Mouse (Mus musculus) G1E (cell line): ENCODE results near the gene Stard3. TPM values are rescaled to one million over a fixed set of nuclear protein-coding genes. Genes with fewer than 3 reads are reported as not detected.
A peak's percentile ranks its signal among the peaks of the same experiment; 100 is the strongest.

ENCODE experiments used
- ATAC-seq: 2 replicates; pipeline ENCODE4 v1.8.0; 2016; ENCODE audit warnings: mild to moderate bottlenecking; ENCODE audit not compliant: insufficient number of reproducible peaks, poor library complexity, low FRiP score, severe bottlenecking; ENCODE audit errors: extremely low read depth
- DNase-seq: peaks from one replicate; pipeline ENCODE4 v3.0.0; 2012; ENCODE audit warnings: low spot score
- H3K27me3 ChIP-seq: 2 replicates; pipeline ENCODE4 v1.6.1; 2012; ENCODE audit warnings: mild to moderate bottlenecking, low read length, inconsistent platforms; ENCODE audit not compliant: insufficient read depth
- H3K36me3 ChIP-seq: replicated peaks from 2 replicates; pipeline ENCODE3; 2012; ENCODE audit warnings: mild to moderate bottlenecking, inconsistent platforms
- H3K4me1 ChIP-seq: 2 replicates; pipeline ENCODE4 v1.6.1; 2012; ENCODE audit warnings: low read depth, low read length, inconsistent platforms, mixed read lengths; ENCODE audit not compliant: insufficient read depth
- H3K4me3 ChIP-seq: 2 replicates; pipeline ENCODE4 v1.5.1; 2012; ENCODE audit warnings: low read depth, mild to moderate bottlenecking, inconsistent platforms, low read length, moderate library complexity, mixed read lengths
- H3K9me3 ChIP-seq: replicated peaks from 2 replicates; pipeline ENCODE4 v1.6.1; 2012; ENCODE audit warnings: inconsistent platforms
- CTCF ChIP-seq: IDR thresholded peaks from 2 replicates; pipeline ENCODE4 v1.5.1; 2012; ENCODE audit warnings: low read depth, low read length, inconsistent platforms, mixed read lengths
- GATA1 ChIP-seq: IDR thresholded peaks from 2 replicates; pipeline ENCODE4 v1.6.1; 2012; ENCODE audit warnings: borderline replicate concordance, low read length, inconsistent platforms, mixed read lengths
- GATA2 ChIP-seq: IDR thresholded peaks from 2 replicates; pipeline ENCODE4 v1.6.1; 2012; ENCODE audit warnings: low read depth, low read length, inconsistent platforms, borderline replicate concordance
- POLR2AphosphoS5 ChIP-seq: IDR thresholded peaks from 2 replicates; pipeline ENCODE4 v1.6.1; 2012; ENCODE audit warnings: low read depth, low read length, inconsistent platforms; ENCODE audit not compliant: insufficient replicate concordance
- TAL1 ChIP-seq: conservative IDR thresholded peaks from 2 replicates; pipeline ENCODE4 v1.6.1; 2012; ENCODE audit warnings: low read depth, low read length, inconsistent platforms, mixed read lengths
- polyA plus RNA-seq: library from polyadenylated mRNA; stranded (reverse); fragments of >175 nt; gene quantifications from 2 replicates; pipeline ENCODE4 v1.2.3, GENCODE M21; 2012
- total RNA-seq, 2 experiments: library from RNA; stranded (forward) in 1 of 2; stranded (reverse) in 1 of 2; fragments of 200-1000 nt in 1 of 2; fragments of >200 nt in 1 of 2; fragmentation: Nextera tagmentation in 1 of 2; gene quantifications; 2 replicates each; pipeline ENCODE4 v1.2.3; 2014 to 2017

The Stard3 gene
- total and polyA plus RNA-seq, 3 experiments, result 10.9 to 22.9 (median 18.5) TPM

DNA sequence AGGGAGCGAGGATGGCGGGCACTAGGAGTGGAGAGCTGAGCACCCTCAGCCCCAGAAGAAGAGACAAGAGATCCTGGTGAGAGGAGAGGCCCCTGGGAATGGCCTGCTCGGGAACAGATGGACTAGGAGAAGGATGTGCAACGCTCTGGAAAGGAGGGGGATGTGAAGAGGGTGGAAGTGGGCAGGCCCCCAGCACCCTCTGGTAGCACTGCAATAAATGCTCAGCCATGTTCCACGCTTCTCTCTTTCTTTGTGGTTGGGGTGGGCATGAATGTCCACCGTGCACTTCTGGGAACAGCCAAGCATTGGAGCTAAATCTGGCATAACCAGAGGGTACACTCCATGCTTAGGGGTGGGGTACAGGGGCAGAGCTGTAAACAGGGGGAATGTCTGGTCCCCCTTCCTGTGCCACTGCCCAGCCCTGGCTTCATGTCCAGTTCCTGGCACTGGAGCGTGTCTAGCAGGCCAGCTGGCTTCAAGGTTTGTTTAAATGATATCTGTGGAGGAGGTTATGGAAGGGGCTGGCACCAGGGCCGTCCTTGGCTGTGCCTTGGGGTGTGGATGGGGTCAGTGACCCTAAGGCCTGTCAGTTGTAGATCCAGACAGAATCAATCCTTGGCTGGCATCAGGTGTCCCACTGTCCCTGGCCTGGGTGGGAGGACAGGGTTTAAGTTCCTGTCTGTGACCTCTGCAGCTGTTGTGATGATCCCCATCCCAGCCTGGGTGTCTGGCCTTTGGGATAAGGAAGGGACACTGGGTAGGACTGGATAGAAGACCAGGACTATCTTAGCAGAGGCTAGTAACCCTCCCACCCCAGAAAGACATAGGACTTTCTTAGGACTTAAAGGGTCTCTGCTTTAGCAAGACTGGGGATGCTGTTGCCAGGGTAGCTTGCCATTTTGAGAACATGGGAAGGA lies 26.8 kb downstream of the Stard3 start:
- Histone ChIP-seq H3K36me3 (peaks cover 17% of the 10 kb centered on the region), H3K4me1 (peaks cover 8% of the 10 kb centered on the region; the same call in 1 of the 2 replicates), H3K4me3 (no peak overlapping the region), H3K9me3 (no peaks in the 10 kb centered on the region), H3K27me3 (peaks cover 51% of the 10 kb centered on the region)
- TF ChIP-seq GATA1, result no peak
- no peak for TF ChIP-seq POLR2AphosphoS5
- TF ChIP-seq TAL1, result no peak
- TF ChIP-seq CTCF, result no peak
- TF ChIP-seq GATA2, result no peak
- ATAC-seq, result no peak
- DNase-seq, result no peak

DNA sequence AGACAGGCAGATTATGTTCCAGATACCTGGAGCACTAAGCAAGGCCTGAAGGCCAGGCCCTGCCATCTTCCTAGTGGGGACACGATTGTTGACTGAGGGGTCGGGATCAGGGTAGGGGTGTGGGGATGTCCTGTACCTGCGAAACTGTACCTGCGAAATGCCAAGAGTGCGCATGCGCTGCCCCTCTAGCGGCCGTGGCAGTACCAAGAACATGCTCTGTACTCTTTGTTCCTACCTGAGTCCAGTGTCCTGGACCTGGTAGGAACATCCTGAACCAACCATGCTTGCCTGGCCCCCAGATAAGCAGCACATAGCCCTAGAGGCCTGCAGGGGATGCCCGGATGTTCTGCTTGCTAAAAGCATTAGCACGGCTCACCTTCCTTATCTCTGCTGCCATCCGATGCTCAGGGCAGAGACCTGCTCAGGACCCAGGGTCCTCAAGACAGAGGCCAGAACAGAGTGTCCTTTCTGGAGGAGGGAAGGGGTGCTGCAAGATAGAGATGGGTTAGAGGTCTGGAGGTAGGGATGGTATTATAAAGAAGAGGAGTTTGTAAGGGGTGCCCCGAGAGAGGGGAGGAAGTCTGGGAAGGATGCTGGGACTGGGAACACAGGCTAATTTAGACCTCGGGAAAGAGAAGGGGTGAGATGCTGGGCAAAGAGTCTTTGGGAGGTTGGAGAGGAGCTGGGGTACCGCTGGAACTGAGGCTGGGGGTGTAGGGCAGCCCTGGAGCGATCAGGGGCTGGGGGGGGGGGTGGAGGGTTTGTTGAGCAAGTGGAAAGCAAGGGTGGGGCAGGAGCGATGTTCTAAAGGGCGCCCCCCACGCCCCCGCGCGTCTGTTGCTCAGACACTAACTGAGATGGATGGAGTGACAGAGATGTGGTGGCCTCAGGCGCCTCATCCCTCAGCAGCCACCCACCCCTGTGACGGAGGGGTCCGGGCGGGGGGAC lies 27.7 kb downstream of the Stard3 start, which contains the start of gene Pnmt:
Gene Pnmt, plus strand, starts transcription at position 813 of the 948 bp plus-strand sequence.
- ATAC-seq, result no peak
- Histone ChIP-seq H3K9me3 (no peaks in the 10 kb centered on the region), H3K4me3 (no peak within 1 kb of the TSS), H3K4me1 (peaks cover 16% of the 10 kb centered on the region), H3K36me3 (peaks cover 8% of the 10 kb centered on the region), H3K27me3 (peaks cover 59% of the 10 kb centered on the region)
- TF ChIP-seq GATA2 (no peak), POLR2AphosphoS5 (no peak), TAL1 (no peak), CTCF (no peak), GATA1 (no peak)
- DNase-seq, result no peak

- H3K4me1 ChIP-seq, result peaks cover 21% of the 10 kb centered on the region
- no peaks in the 10 kb centered on the region for H3K9me3 ChIP-seq
- H3K36me3 ChIP-seq, result peaks cover 4% of the 10 kb centered on the region
- no peak for ATAC-seq
- H3K27me3 ChIP-seq, result peaks cover 60% of the 10 kb centered on the region
- no peak for DNase-seq
- H3K4me3 ChIP-seq, result no peak overlapping the region
- no peak for TF ChIP-seq POLR2AphosphoS5
- no peak for TF ChIP-seq GATA2
- TF ChIP-seq TAL1, result no peak
- TF ChIP-seq CTCF, result no peak
Measured at GRCm38 (mm10) chr11:98386596-98386995, 28.4 kb downstream of the Stard3 start.

DNA sequence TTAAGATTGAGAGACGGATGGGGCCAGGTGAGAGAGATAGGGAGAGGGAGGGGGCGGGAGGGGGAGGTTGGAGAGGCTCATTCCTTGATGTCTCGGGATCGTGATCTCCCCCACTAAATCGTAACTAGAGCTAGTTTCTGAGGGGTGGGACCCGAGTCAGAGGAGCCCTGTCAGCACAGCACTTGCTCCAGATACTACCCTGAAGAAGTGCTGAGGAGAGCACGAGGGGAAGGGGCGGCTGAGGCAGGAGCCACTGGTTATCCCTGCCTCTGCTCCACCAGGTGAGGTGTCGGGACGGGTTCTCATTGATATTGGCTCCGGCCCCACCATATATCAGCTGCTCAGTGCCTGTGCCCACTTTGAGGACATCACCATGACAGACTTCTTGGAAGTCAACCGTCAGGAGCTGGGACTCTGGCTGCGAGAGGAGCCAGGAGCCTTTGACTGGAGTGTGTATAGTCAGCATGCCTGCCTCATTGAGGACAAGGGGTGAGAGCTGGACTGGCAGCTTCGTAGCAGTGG lies 28.9 kb downstream of the Stard3 start:
- Histone ChIP-seq H3K4me1 (peaks cover 26% of the 10 kb centered on the region), H3K4me3 (no peak overlapping the region), H3K36me3 (no peaks in the 10 kb centered on the region), H3K27me3 (peaks cover 60% of the 10 kb centered on the region), H3K9me3 (no peaks in the 10 kb centered on the region)
- no peak for TF ChIP-seq POLR2AphosphoS5
- TF ChIP-seq GATA1, result no peak
- no peak for TF ChIP-seq GATA2
- TF ChIP-seq TAL1, result no peak
- no peak for TF ChIP-seq CTCF
- DNase-seq, result no peak
- ATAC-seq, result no peak

GRCm38 (mm10) chr11:98388282-98388681 lies 30.1 kb downstream of the Stard3 start:
- TF ChIP-seq GATA2 (no peak), GATA1 (no peak), TAL1 (no peak), POLR2AphosphoS5 (no peak), CTCF (no peak)
- Histone ChIP-seq H3K4me3 (no peak overlapping the region), H3K9me3 (no peaks in the 10 kb centered on the region), H3K4me1 (peaks cover 38% of the 10 kb centered on the region), H3K27me3 (peaks cover 57% of the 10 kb centered on the region), H3K36me3 (no peaks in the 10 kb centered on the region)
- no peak for DNase-seq
- no peak for ATAC-seq

DNA sequence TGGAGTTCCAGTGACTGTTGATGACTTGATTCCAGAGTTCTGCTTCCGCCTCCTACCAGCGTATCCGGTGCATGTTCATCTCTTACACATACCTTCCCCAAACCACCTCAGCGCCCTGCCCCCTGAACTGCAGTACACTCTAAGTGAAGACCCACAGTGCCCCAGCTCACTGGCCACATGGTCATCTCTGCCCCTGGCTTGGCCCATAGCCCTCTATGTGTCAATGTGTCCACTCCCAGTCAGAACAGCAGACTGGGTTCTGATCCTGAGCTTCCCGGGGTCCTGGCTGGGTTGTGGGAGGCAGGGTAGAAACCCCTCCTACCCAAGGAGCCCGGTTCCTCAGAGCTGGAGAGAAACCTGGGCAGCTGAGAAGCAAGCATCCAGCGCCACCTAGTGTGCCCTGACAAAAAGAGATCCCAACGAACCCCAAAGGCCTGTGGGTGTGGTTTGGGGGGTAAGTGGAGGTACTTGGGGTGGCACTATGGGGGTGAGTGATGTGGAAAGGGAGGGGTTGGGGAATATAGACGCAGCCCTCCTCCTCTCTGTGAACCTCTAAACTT lies 31.1 kb downstream of the Stard3 start:
- Histone ChIP-seq H3K36me3 (no peaks in the 10 kb centered on the region), H3K27me3 (peaks cover 47% of the 10 kb centered on the region), H3K9me3 (no peaks in the 10 kb centered on the region), H3K4me1 (peaks cover 48% of the 10 kb centered on the region), H3K4me3 (no peak overlapping the region)
- no peak for TF ChIP-seq GATA2
- TF ChIP-seq POLR2AphosphoS5, result no peak
- DNase-seq, result peak; percentile 58
- no peak for ATAC-seq
